Mouse (Mus musculus): ENCODE measurements around the gene Rhox11. TPM values are rescaled to one million over a fixed set of nuclear protein-coding genes. Genes with fewer than 3 reads are reported as not detected.
"Not testable (repeated sequence)": the region's sequence is repeated elsewhere in the genome, so short reads cannot be mapped to it uniquely, and the experiment has no call there.

Gene Rhox11
- total and polyA plus RNA-seq, 3 experiments = not detected

GRCm38 (mm10) chrX:38061544-38061943, 23.4 kb downstream of the Rhox11 start:
- H3K9me3 ChIP-seq (replicated peaks; ENCODE audit: insufficient read depth, low read length) = no peaks in the 10 kb centered on the region
- H3K27me3 ChIP-seq (ENCODE audit: control insufficient read depth in 1 of 2, insufficient read depth in 2 of 2, low read length in 2 of 2) = no peaks in the 10 kb centered on the region
- H3K36me3 ChIP-seq (ENCODE audit: control insufficient read depth in 1 of 2, insufficient read depth in 2 of 2, low read length in 2 of 2) = no peaks in the 10 kb centered on the region
- DNase-seq (ENCODE audit: low read depth, low spot score) = peak; percentile 37
- H3K79me2 ChIP-seq (ENCODE audit: control insufficient read depth, insufficient read depth, low read length, poor library complexity) = no peaks in the 10 kb centered on the region
- no peak for TF ChIP-seq ZKSCAN1 (IDR thresholded peaks at IDR 0.05; ENCODE audit: low read depth, low read length)
- peak; percentile 40 for TF ChIP-seq RAD21 (IDR thresholded peaks at IDR 0.05; ENCODE audit: low read depth, low read length)
- TF ChIP-seq MEF2A (IDR thresholded peaks at IDR 0.05; ENCODE audit: extremely low read depth, insufficient replicate concordance, low read depth, low read length, poor library complexity, severe bottlenecking) = no peak
- no peak for TF ChIP-seq MXI1 (IDR thresholded peaks at IDR 0.05; ENCODE audit: low read depth, low read length)
- TF ChIP-seq SMC3 (IDR thresholded peaks at IDR 0.05; ENCODE audit: low read depth, low read length) = peak; percentile 35; the same call in 1 of the 2 replicates
- 0 out of 2 replicates have a peak, but pooled peaks have one; percentile 20 for TF ChIP-seq ZC3H11A (IDR thresholded peaks at IDR 0.05; ENCODE audit: low read depth, low read length)
- peak; percentile 41 to 52 (median 48) for TF ChIP-seq CTCF (IDR thresholded peaks at IDR 0.05 in 2 of 3, conservative IDR thresholded peaks at IDR 0.05 in 1 of 3; ENCODE audit: control insufficient read depth in 1 of 3, insufficient read depth in 1 of 3, low read depth in 2 of 3, low read length in 3 of 3, poor library complexity in 1 of 3, severe bottlenecking in 1 of 3)
- H3K4me3 ChIP-seq (ENCODE audit: control insufficient read depth in 1 of 2, insufficient read depth in 1 of 2, low read depth in 2 of 2, low read length in 2 of 2) = no peak overlapping the region
- H3K4me1 ChIP-seq (ENCODE audit: control insufficient read depth in 1 of 2, insufficient read depth in 2 of 2, low read length in 2 of 2) = no peaks in the 10 kb centered on the region
- no peak overlapping the region for H3K9ac ChIP-seq (ENCODE audit: control insufficient read depth, low read depth, low read length, poor library complexity, severe bottlenecking)
- no peak overlapping the region for H3K27ac ChIP-seq (ENCODE audit: control insufficient read depth, low read depth, low read length)

- H3K27me3 ChIP-seq (ENCODE audit: control insufficient read depth in 1 of 2, insufficient read depth in 2 of 2, low read length in 2 of 2); H3K27ac ChIP-seq (ENCODE audit: control insufficient read depth, low read depth, low read length); H3K36me3 ChIP-seq (ENCODE audit: control insufficient read depth in 1 of 2, insufficient read depth in 2 of 2, low read length in 2 of 2); H3K9me3 ChIP-seq (replicated peaks; ENCODE audit: insufficient read depth, low read length); H3K4me3 ChIP-seq (ENCODE audit: control insufficient read depth in 1 of 2, insufficient read depth in 1 of 2, low read depth in 2 of 2, low read length in 2 of 2); H3K9ac ChIP-seq (ENCODE audit: control insufficient read depth, low read depth, low read length, poor library complexity, severe bottlenecking); H3K79me2 ChIP-seq (ENCODE audit: control insufficient read depth, insufficient read depth, low read length, poor library complexity); H3K4me1 ChIP-seq (ENCODE audit: control insufficient read depth in 1 of 2, insufficient read depth in 2 of 2, low read length in 2 of 2); DNase-seq (ENCODE audit: low read depth, low spot score): not testable (repeated sequence)
Observed at GRCm38 (mm10) chrX:38043014-38043413, 41.9 kb downstream of the Rhox11 start, which contains the start of gene Btg1-ps2. Gene Btg1-ps2 (minus strand): TSS chrX:38043114.

- Histone ChIP-seq H3K27ac (ENCODE audit: control insufficient read depth, low read depth, low read length) (no peak overlapping the region), H3K9me3 (replicated peaks; ENCODE audit: insufficient read depth, low read length) (no peaks in the 10 kb centered on the region), H3K4me3 (ENCODE audit: control insufficient read depth in 1 of 2, insufficient read depth in 1 of 2, low read depth in 2 of 2, low read length in 2 of 2) (no peak overlapping the region), H3K36me3 (ENCODE audit: control insufficient read depth in 1 of 2, insufficient read depth in 2 of 2, low read length in 2 of 2) (no peaks in the 10 kb centered on the region), H3K4me1 (ENCODE audit: control insufficient read depth in 1 of 2, insufficient read depth in 2 of 2, low read length in 2 of 2) (no peaks in the 10 kb centered on the region), H3K9ac (ENCODE audit: control insufficient read depth, low read depth, low read length, poor library complexity, severe bottlenecking) (no peak overlapping the region), H3K79me2 (ENCODE audit: control insufficient read depth, insufficient read depth, low read length, poor library complexity) (no peaks in the 10 kb centered on the region), H3K27me3 (ENCODE audit: control insufficient read depth in 1 of 2, insufficient read depth in 2 of 2, low read length in 2 of 2) (no peaks in the 10 kb centered on the region)
- TF ChIP-seq ZC3H11A (IDR thresholded peaks at IDR 0.05; ENCODE audit: low read depth, low read length) = no peak
- TF ChIP-seq TBP (IDR thresholded peaks at IDR 0.05; ENCODE audit: low read depth, low read length) = no peak
- no peak for TF ChIP-seq ELF1 (IDR thresholded peaks at IDR 0.05; ENCODE audit: low read depth, low read length)
- TF ChIP-seq UBTF (IDR thresholded peaks at IDR 0.05; ENCODE audit: borderline replicate concordance, insufficient read depth, low read depth, low read length) = no peak
- no peak for TF ChIP-seq MYC (IDR thresholded peaks at IDR 0.05; ENCODE audit: low read depth, low read length)
- no peak for TF ChIP-seq SMC3 (IDR thresholded peaks at IDR 0.05; ENCODE audit: low read depth, low read length)
- TF ChIP-seq GABPA (IDR thresholded peaks at IDR 0.05; ENCODE audit: low read depth, low read length) = no peak
- no peak for TF ChIP-seq ZNF384 (IDR thresholded peaks at IDR 0.05; ENCODE audit: low read depth, low read length)
- TF ChIP-seq POLR2AphosphoS5 (IDR thresholded peaks at IDR 0.05; ENCODE audit: borderline replicate concordance, low read depth, low read length) = no peak
- no peak for TF ChIP-seq RCOR1 (IDR thresholded peaks at IDR 0.05; ENCODE audit: low read depth, low read length)
- TF ChIP-seq TAL1 (IDR thresholded peaks at IDR 0.05; ENCODE audit: low read length) = no peak
- no peak for TF ChIP-seq MYB (IDR thresholded peaks at IDR 0.05; ENCODE audit: low read depth, low read length)
- no peak for TF ChIP-seq USF1 (IDR thresholded peaks at IDR 0.05; ENCODE audit: low read depth, low read length)
- TF ChIP-seq E2F4 (IDR thresholded peaks at IDR 0.05; ENCODE audit: borderline replicate concordance, low read depth, low read length) = no peak
- TF ChIP-seq EP300 (IDR thresholded peaks at IDR 0.05; ENCODE audit: low read depth in 1 of 2, low read length in 2 of 2) = no peak
- no peak for TF ChIP-seq KAT2A (conservative IDR thresholded peaks at IDR 0.05; ENCODE audit: low read depth, low read length)
- TF ChIP-seq POLR2AphosphoS2 (IDR thresholded peaks at IDR 0.05; ENCODE audit: low read length) = no peak
- no peak for TF ChIP-seq USF2 (IDR thresholded peaks at IDR 0.05; ENCODE audit: borderline replicate concordance in 1 of 2, insufficient read depth in 1 of 2, low read depth in 1 of 2, low read length in 2 of 2)
- DNase-seq (ENCODE audit: low read depth, low spot score) = no peak
Observed at GRCm38 (mm10) chrX:38039666-38040065, 45.3 kb downstream of the Rhox11 start.

Data from MEL (cell line).